Mouse (Mus musculus) CD4-positive, CD25-positive, alpha-beta regulatory T cell, adult 4 months (primary cell): ENCODE measurements around the gene Gm3448. TPM values are rescaled to one million over a fixed set of nuclear protein-coding genes. Genes with fewer than 3 reads are reported as not detected.

ENCODE experiments used
- ATAC-seq: one replicate; pipeline ENCODE4 v1.8.0; 2017
- polyA plus RNA-seq, 2 experiments: library from polyadenylated mRNA; unstranded; fragments of 100-300 nt; shearing (Covaris generic); gene quantifications; one replicate each; pipeline ENCODE4 v1.2.1; 2017

The Gm3448 gene
- polyA plus RNA-seq, 2 experiments from 2014 or later = 1.1 to 2.0 TPM

DNA sequence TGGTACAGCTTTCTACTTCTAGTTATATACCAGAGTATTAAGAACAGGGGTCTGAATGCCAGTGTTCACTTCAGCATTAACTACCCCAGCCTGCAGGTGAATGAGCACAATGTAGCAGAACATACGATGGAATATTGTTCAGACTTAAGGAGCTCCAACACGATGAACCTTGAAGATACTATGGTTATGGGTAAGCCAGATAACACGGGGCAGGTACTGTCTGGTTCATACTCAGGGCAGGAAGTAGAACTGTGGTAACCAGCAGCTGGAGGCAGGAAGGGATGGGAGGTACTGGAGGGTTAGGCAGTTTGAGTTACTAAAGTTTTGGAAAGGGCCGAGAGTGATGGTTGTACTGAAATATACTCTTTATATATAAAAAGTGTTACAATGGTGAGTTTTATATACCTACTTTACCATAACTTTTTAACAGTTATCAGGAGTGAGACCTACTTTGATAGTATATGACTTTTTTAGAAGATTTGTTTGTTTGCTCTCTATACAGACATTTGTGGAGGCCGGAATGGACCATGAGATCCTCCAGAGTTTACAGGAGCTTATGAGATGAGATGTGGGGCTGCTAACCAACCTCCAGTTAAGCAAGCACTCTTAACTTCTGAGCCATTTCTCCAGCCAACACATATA is 82.5 kb downstream of the Gm3448 start:
- ATAC-seq = no peak

DNA sequence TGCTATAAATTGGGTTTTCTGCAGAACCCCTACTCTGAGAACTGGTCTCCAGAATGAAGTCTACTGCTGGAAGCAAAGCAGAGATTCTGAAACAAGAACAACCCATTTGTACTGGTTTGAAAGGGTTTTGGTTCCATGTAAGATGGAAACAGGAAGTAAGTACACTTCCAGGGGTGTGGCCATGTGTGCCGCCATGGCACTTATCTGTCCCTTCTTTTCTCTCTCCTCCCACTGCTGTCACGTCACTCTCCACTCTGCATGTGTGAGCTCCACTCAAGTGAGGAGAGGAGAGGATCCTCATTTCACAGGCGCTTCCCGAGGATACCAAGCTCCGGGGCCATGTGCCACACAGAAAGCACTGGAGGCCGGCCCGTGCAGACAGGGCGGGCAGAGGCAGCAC is 87.9 kb downstream of the Gm3448 start:
- ATAC-seq = no peak

DNA sequence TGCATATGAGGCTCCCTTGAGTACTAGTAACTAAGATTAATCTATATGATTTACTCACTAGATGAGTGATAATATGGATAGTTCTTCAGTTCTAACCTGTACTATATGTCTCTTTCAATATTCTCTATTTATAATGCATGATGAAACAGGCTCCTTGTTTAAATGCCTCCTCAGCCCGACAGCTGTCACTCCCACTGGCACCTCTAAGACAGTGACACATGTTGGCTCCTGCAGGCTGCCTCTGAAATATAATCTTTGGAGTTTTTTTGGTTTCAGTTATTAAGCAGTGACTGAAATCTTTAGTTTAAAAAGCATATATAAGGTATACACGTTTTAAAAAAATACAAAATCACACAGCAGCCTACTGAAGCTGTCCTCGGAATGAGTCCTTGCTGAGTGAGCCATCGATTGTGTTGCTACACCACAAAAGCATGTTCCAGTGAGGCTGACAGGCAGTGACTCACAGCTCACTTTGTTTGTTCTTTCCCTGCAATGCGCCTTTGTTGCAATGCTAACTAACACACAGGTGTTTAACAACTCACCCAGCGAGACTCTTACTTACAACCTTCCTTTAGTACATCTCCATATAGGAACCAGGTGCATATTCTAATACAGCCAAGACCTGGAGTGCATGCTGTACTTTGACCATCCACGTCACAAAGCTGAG is 92.0 kb downstream of the Gm3448 start:
- no peak for ATAC-seq

Other genes with a start within 250 kb of the Gm3448 start
- 1 to 10 TPM in 1 of 2 experiments, not detected in 1; 1.9 TPM for gene Wdr27, start 98.4 kb downstream of the Gm3448 start, polyA plus RNA-seq
- 10 to 100 TPM; 16.1 to 17.9 TPM for gene 1600012H06Rik, start 98.4 kb downstream of the Gm3448 start, polyA plus RNA-seq
- 10 to 100 TPM in 1 of 2 experiments, 1 to 10 TPM in 1; 7.3 to 12.7 TPM for gene Phf10, start 80.3 kb downstream of the Gm3448 start, polyA plus RNA-seq
- 10 to 100 TPM; 19.6 to 31.8 TPM for gene 9030025P20Rik, start 63.1 kb downstream of the Gm3448 start, polyA plus RNA-seq
- gene Gm3417, start 62.7 kb downstream of the Gm3448 start, polyA plus RNA-seq = not detected
- gene Gm3435, start 31.4 kb downstream of the Gm3448 start, polyA plus RNA-seq = 10 to 100 TPM in 1 of 2 experiments, 1 to 10 TPM in 1; 9.3 to 14.1 TPM
- gene Ermard, start 329 bp downstream of the Gm3448 start, polyA plus RNA-seq = 100 to 1,000 TPM; 128 to 152 TPM
- gene Tcte3, start within 50 bp of the Gm3448 start, polyA plus RNA-seq = 1 to 10 TPM; 3.0 to 3.9 TPM